Mouse (Mus musculus) thymus, postnatal 14 days (tissue): Measurements from ENCODE around the gene Mtss1l.

ENCODE experiments used
- DNase-seq: peaks from one replicate; pipeline ENCODE4 v3.0.0; 2021

Gene Mtss1l

DNA sequence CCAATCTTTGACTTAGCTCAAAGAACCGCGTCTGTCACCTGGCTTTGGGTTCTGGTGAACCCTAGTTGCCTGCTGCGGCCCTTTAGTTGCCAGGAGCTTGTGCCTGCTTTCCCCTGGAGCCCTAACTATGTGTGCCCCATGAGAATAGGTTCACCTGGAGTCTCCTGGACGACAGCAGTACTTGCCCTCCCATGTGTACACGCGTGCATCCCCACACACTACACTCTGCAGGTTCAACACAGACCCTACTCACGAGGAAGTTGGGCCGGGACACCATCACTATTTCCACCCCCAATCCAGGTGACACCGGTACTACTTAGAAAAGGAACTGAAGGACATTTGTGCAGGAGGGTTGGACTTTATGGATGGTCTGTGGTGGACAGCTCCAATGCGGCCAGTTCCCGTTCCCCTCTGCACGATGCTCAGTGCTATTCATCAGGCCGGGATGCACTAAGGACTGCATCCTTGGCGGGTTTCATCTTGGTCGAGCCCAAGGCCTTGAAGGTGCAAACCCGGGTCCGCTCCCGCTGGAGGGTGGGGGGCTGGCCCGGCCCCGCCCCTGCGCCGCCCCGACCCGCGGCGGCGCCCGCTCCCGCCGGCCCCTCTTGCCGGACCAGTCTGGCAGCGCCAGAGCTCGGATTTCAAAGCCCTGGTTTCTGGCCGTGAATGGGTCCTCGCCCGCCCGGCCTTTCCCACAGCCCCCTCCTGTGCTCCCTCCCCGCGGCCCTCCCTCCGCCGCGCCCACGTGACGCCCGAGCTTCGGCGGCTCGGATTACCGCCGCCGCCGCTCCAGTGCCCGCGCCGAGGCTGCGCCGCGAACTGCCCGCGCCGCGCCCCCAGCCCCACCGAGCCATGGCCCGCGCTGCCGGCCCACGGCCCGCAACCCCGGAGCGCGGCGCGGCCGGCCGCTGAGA, at the start of gene Mtss1l:
Gene Mtss1l, plus strand, starts transcription at position 792 of the 914 bp plus-strand sequence.
- DNase-seq, result peak; percentile 40

- no peak for DNase-seq
These were observed 49.1 kb upstream of the Mtss1l start for GRCm38 (mm10) chr8:110672133-110672532.

- DNase-seq, result no peak
These were observed 48.1 kb upstream of the Mtss1l start for GRCm38 (mm10) chr8:110673168-110673567.

DNA sequence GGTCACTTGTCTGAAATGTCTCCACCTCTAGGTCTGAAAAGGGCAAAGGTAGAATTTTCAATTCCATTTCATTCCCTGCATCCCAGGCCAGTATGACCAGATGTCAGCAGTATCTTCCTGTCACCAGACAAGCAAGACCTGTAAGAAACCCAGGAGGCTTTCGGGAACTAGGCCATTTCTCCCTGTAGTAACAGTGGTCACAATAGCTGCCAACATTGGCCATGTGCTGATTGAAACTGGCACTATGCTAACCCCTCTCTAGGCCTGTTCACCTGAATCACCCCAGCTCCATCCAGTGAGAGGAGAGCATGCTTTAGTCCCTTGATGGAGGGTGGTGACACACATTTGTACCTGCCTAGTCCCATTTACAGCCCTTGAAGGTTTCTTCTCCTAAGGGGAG, 46.7 kb upstream of the Mtss1l start:
- DNase-seq, result no peak

GRCm38 (mm10) chr8:110676702-110677101, 44.6 kb upstream of the Mtss1l start:
- DNase-seq, result no peak

DNA sequence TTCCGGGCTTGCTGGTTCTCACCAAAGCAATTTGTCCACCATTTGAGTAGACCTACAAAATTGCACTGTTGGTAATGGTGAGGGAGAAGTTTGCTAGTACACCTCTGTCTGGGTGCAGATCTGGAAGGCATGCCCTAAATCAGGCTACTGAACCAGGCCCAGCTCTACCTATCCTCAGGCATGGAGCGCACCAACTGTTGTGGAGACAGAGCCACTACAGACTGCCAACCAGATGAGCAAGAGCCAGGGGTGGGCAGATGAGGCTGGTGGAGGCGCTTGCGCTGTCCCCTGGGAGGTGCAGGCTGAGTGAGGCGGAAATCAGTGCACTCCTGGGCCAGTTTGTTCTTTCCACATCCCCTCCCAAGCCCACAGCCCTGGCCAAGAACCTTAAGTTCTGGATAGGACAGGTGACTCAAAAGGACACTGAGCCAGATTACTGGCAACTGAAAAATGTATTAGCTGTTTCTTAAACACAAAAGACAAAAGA, 44.1 kb upstream of the Mtss1l start:
- no peak for DNase-seq

DNA sequence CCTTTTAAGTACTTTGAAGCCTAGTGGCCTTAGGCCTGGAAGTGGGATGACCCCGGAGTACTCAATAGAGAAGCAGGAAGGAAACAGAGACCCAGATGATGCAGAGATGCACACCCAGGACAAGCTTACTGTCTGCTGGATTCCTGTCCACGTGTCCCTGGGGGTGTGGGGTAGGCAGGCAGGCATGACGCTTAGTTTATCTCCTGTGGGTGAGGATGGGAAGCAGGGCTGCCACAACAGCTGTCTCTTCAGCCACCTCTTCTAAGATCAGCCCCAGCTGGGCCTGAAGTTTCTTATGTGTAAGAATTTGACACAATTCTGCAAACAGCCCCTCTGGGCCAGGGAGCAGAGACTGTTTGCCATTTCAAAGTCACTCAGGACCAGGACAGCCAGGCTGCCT, 42.3 kb upstream of the Mtss1l start:
- DNase-seq, result no peak

GRCm38 (mm10) chr8:110687726-110688125, 33.5 kb upstream of the Mtss1l start:
- no peak for DNase-seq

DNA sequence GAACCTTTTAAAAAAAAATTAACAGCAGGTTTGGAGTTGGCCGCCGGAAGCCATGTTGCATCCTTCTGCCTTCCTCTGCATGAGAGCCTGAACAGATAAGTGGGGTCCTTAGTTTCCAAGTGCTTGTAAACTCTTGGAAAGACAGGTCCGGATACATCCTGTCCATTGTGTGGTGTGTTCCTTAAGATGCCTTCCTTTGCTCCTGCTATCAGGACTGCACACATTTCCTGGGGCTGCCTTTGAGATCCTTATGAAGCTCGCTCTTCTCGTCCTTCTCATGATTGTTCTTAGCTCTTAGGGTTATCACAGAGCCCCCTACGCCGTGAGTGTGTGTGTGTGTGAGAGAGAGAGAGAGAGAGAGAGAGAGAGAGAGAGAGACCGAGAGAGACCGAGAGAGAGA, 31.3 kb upstream of the Mtss1l start:
- DNase-seq, result no peak

GRCm38 (mm10) chr8:110694226-110694625, 27.1 kb upstream of the Mtss1l start:
- no peak for DNase-seq

- DNase-seq, result no peak
These were observed 26.4 kb upstream of the Mtss1l start for GRCm38 (mm10) chr8:110694826-110695225.

DNA sequence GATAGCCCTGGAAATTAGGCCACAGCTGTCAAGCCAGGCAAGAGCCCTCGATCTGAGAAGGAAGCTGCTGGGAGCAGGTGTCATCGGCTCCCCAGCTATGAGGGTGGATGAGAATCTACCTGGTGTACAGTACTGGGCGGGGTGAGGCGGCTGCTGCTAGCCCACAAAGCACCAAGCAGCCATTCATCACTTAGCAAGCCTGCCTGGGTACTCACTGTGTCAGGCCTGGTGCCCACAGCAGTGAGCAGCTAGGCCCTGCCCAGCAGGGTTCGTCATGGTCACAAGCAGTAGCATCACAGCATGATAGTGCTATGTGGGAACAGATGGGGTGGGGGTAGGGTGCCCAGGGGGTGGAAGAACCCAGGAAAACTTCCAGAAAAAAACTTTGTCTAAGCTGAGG, 25.8 kb upstream of the Mtss1l start:
- DNase-seq, result no peak

DNA sequence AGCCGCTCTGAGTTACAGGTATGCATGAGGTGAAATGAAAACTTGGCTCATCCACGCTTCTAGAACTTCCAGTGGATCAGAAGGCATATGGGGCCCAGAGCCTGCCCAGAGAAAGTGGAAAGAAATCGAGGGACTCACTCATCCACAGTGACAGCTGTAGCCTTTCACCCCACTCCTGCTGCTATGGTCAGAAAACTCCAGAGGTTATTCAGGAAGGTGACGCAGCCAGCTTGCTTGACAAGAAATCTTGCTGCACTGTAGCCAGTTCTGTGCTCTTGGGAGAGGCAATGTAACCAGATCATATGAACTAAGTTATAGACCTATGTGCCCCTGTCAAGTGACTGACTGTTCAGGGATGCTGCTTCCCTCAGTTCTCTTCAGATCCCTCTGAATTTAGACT, 25.2 kb upstream of the Mtss1l start:
- no peak for DNase-seq

- no peak for DNase-seq
These were observed 23.7 kb upstream of the Mtss1l start for GRCm38 (mm10) chr8:110697571-110697970.

DNA sequence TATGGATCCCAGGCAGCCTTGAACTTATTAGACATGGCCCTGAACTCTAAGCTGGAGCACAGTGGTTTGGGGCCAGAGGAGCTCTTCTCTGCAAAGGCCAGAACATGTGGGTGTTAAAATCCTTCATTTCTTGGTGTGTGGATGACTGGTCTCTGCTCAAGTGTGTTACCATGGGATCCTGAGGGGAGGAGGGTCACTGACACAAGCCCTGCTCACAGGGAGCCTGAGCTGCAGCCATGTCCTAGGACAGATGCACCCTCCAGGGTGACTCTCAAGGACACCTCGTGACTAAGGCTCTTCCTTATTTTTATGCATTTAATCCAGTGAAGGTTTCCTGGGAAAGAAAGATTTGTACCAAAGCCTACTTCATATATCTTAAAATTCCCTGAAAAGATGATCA, 23.2 kb upstream of the Mtss1l start:
- DNase-seq, result no peak

GRCm38 (mm10) chr8:110699501-110699900, 21.8 kb upstream of the Mtss1l start:
- no peak for DNase-seq

DNA sequence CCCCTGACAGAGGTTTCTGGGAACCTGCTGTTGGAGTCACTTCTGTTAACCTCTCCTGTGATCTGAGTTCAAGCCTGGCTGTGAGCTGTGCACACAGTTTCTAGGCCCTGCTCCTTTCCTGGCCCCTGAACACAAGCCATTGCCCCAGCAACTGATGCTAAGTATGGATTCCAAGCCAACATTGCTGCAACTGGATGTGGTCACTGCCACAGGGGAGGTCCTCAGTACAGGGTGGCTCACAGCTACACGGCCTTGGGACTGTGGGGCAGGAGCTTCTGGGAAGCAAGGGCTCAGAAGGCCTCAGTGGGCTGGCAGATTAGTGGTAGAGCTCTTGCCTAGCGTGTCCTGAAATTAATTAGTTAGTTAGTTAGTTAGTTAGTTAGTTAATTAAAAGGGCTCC, 20.7 kb upstream of the Mtss1l start:
- no peak for DNase-seq

DNA sequence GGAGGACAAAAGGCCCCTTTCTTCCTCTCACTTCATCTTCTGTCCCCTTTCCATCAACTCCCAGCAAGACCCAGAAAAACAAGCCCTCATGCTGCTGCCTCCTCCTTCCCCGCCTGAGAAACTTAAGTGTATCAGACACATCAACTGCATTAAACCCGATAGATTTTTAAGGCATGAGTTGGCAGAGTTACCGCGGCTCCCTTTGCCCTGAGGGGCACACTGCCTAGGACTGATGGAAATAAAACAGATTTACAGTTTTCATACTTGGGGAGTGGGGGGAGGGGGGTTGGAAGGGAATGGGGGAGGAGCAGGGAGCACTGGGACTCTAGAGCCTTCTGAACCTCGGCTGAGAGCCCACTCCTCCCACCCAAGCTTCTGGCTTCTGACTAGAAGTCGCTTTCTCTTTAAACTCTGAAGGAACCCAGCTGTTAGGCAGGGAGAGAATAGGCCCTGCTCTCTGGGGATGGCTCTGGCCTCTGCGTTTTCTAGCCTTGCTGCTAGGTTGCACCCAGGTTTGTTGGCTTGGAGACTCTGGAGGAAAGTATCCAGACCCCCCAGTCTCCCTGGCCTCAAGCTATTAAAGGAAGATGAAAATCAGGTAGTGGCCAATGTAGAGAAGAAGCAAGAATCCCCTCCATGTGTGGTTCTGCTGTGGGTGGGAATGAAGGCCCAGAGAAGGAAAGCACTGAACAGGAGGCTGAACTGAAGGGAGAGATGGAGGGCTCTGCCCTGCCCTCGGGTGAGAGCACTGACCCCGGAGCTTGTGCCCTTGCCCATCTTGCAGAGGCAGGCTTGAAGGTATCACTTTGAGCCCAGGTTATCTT, 18.4 kb upstream of the Mtss1l start:
- no peak for DNase-seq

- no peak for DNase-seq
These were observed 17.7 kb upstream of the Mtss1l start for GRCm38 (mm10) chr8:110703460-110704061.

DNA sequence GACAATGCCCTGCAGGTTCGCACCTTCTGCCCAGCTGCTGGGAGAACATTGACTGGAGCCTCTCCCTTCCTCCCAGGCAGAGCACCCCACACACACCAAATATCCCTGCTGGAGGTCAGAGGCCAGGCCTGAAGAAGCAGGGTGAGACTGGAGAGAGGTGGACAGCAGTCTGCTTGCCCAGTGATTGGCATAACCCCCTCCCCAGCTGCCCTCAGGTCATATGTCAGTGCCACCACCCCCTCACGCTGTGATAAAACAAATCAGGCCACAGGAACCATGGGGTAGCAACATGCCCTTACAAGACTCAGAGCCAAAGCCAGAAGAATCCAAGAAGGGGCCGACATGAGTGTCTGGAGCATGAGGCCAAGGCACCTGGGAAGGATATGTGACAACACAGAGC, 17.2 kb upstream of the Mtss1l start:
- no peak for DNase-seq

- no peak for DNase-seq
These were observed 15.6 kb upstream of the Mtss1l start for GRCm38 (mm10) chr8:110705391-110706287.

DNA sequence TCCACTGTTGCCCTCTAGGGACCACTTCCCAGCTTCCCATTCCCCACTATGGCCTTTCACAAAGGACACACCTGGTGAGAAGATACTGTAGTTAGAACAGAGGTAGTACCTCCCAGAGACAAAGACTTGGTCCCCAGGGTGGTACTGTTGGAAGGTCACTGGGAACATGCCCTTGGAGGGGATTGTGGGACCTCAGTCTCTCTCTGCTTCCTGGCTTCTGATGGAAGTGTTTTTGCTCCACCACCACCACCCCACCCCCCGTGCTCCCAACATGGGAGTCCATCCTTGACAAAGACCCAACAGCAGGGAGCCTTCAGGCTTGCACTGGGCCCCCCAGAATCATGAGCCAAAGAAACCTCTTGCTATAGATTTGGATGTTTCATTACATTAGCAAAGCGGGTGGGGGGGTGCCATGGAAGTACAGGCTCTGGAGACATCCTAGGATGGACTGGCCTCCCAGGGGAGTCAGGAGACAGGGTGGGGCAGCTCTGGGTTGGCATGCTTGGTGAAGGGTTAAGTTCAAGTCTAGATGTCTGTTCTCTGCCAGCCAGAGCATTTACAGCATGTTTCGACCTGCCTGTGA, 14.9 kb upstream of the Mtss1l start:
- no peak for DNase-seq
